Mouse (Mus musculus): ENCODE data around the gene Cbln3.

Cbln3 gene

GRCm38 (mm10) chr14:55879623-55880022 is 4.6 kb downstream of the Cbln3 start:
- DNase-seq (ENCODE audit: low spot score) = no peak

GRCm38 (mm10) chr14:55878316-55878940 is 5.8 kb downstream of the Cbln3 start:
- no peak for DNase-seq (ENCODE audit: low spot score)

- DNase-seq (ENCODE audit: low spot score) = no peak
These were observed 6.5 kb downstream of the Cbln3 start for GRCm38 (mm10) chr14:55877469-55878315.

- peak; percentile 55 for DNase-seq (ENCODE audit: low spot score)
These were observed 10.2 kb downstream of the Cbln3 start for GRCm38 (mm10) chr14:55873714-55874683.

GRCm38 (mm10) chr14:55873242-55873713 is 10.9 kb downstream of the Cbln3 start:
- DNase-seq (ENCODE audit: low spot score) = no peak

- no peak for DNase-seq (ENCODE audit: low spot score)
These were observed 11.6 kb downstream of the Cbln3 start for GRCm38 (mm10) chr14:55872551-55872950.

GRCm38 (mm10) chr14:55872039-55872438 is 12.2 kb downstream of the Cbln3 start:
- DNase-seq (ENCODE audit: low spot score) = no peak

GRCm38 (mm10) chr14:55869538-55869937 is 14.7 kb downstream of the Cbln3 start:
- DNase-seq (ENCODE audit: low spot score) = no peak

GRCm38 (mm10) chr14:55868230-55869026 is 15.8 kb downstream of the Cbln3 start:
- no peak for DNase-seq (ENCODE audit: low spot score)

- no peak for DNase-seq (ENCODE audit: low spot score)
These were observed 17.2 kb downstream of the Cbln3 start for GRCm38 (mm10) chr14:55866962-55867361.

GRCm38 (mm10) chr14:55863773-55864172 is 20.4 kb downstream of the Cbln3 start:
- no peak for DNase-seq (ENCODE audit: low spot score)

- DNase-seq (ENCODE audit: low spot score) = no peak
These were observed 21.2 kb downstream of the Cbln3 start for GRCm38 (mm10) chr14:55862970-55863369.

- DNase-seq (ENCODE audit: low spot score) = no peak
These were observed 22.0 kb downstream of the Cbln3 start for GRCm38 (mm10) chr14:55862186-55862585.

GRCm38 (mm10) chr14:55857588-55857987 is 26.6 kb downstream of the Cbln3 start:
- DNase-seq (ENCODE audit: low spot score) = no peak

GRCm38 (mm10) chr14:55855101-55855561 is 29.1 kb downstream of the Cbln3 start:
- peak; percentile 38 for DNase-seq (ENCODE audit: low spot score)

GRCm38 (mm10) chr14:55854406-55855100 is 29.6 kb downstream of the Cbln3 start:
- no peak for DNase-seq (ENCODE audit: low spot score)

GRCm38 (mm10) chr14:55853621-55854285 is 30.4 kb downstream of the Cbln3 start, which contains the start of gene Nynrin:
Gene Nynrin, plus strand, starts transcription at chr14:55854010.
- peak; percentile 68 for DNase-seq (ENCODE audit: low spot score)

GRCm38 (mm10) chr14:55852646-55853551 is 31.3 kb downstream of the Cbln3 start:
- DNase-seq (ENCODE audit: low spot score) = no peak

GRCm38 (mm10) chr14:55850885-55851284 is 33.3 kb downstream of the Cbln3 start:
- no peak for DNase-seq (ENCODE audit: low spot score)
